Mouse (Mus musculus) liver (tissue): ENCODE data around the gene Stpg1.

Experiments
- DNase-seq: peaks from one replicate; pipeline ENCODE4 v3.0.0-alpha.2; 2020; ENCODE audit warnings: mixed read lengths

Stpg1 gene

GRCm38 (mm10) chr4:135494521-135495396, at the start of gene Stpg1, which contains the start of gene Nipal3:
Stpg1 (plus strand) TSS chr4:135494790.
Nipal3 (minus strand) TSS chr4:135495038.
- DNase-seq: peak; percentile 96

GRCm38 (mm10) chr4:135451360-135452015, 43.1 kb upstream of the Stpg1 start:
- DNase-seq: no peak

- DNase-seq: no peak
Measured at GRCm38 (mm10) chr4:135453164-135453563, 41.4 kb upstream of the Stpg1 start.

- DNase-seq: no peak
Measured at GRCm38 (mm10) chr4:135453572-135453971, 41.0 kb upstream of the Stpg1 start.

GRCm38 (mm10) chr4:135463406-135463805, 31.2 kb upstream of the Stpg1 start:
- DNase-seq: no peak

- no peak for DNase-seq
Measured at GRCm38 (mm10) chr4:135477851-135478250, 16.7 kb upstream of the Stpg1 start.

- peak; percentile 60 for DNase-seq
Measured at GRCm38 (mm10) chr4:135480370-135480769, 14.2 kb upstream of the Stpg1 start.

- no peak for DNase-seq
Measured at GRCm38 (mm10) chr4:135485086-135485485, 9.5 kb upstream of the Stpg1 start.

- no peak for DNase-seq
Measured at GRCm38 (mm10) chr4:135486352-135486751, 8.2 kb upstream of the Stpg1 start.

GRCm38 (mm10) chr4:135489256-135489655, 5.3 kb upstream of the Stpg1 start:
- no peak for DNase-seq

GRCm38 (mm10) chr4:135493271-135493670, 1.3 kb upstream of the Stpg1 start:
- no peak for DNase-seq

- DNase-seq: peak; percentile 80
Measured at GRCm38 (mm10) chr4:135493691-135494520, 684 bp upstream of the Stpg1 start.

- no peak for DNase-seq
Measured at GRCm38 (mm10) chr4:135495397-135495791, 804 bp downstream of the Stpg1 start.

- DNase-seq: peak; percentile 67
Measured at GRCm38 (mm10) chr4:135495810-135496209, 1.2 kb downstream of the Stpg1 start.

- no peak for DNase-seq
Measured at GRCm38 (mm10) chr4:135498136-135498535, 3.5 kb downstream of the Stpg1 start.

GRCm38 (mm10) chr4:135499831-135500230, 5.2 kb downstream of the Stpg1 start:
- DNase-seq: no peak

GRCm38 (mm10) chr4:135501587-135501986, 7.0 kb downstream of the Stpg1 start:
- no peak for DNase-seq

GRCm38 (mm10) chr4:135505794-135506193, 11.2 kb downstream of the Stpg1 start:
- no peak for DNase-seq

- DNase-seq: peak; percentile 88
Measured at GRCm38 (mm10) chr4:135507547-135508350, 13.2 kb downstream of the Stpg1 start.

GRCm38 (mm10) chr4:135508419-135509039, 13.9 kb downstream of the Stpg1 start:
- peak; percentile 73 for DNase-seq

GRCm38 (mm10) chr4:135509515-135509914, 14.9 kb downstream of the Stpg1 start:
- DNase-seq: no peak

- DNase-seq: no peak
Measured at GRCm38 (mm10) chr4:135513865-135514264, 19.3 kb downstream of the Stpg1 start.
